Mouse (Mus musculus): ENCODE measurements around the gene Ccdc27.

Gene Ccdc27

DNA sequence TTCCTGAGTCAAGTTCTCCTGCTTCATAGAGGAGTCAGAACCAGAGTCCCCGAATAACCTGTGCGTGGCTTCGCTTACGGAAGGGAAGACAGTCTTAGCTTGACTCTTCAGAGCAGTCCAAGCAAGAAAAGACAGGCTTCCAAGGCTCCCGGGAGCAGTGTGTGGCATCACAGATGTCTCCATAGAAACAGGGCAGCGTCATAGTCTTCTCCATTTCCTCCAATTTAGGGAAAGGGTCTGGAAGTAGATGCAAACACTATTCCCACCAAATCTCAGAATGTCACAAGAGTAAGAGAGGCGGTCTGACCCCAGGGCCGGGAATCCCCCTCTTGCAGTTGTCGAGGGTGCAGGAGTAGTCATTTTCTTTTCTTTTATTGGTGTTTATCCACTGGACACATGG lies at the start of gene Ccdc27:
Ccdc27 (minus strand) TSS at position 101 of the 400 bp plus-strand sequence.
- no peak for DNase-seq (ENCODE audit: low spot score in 2 of 2)

DNA sequence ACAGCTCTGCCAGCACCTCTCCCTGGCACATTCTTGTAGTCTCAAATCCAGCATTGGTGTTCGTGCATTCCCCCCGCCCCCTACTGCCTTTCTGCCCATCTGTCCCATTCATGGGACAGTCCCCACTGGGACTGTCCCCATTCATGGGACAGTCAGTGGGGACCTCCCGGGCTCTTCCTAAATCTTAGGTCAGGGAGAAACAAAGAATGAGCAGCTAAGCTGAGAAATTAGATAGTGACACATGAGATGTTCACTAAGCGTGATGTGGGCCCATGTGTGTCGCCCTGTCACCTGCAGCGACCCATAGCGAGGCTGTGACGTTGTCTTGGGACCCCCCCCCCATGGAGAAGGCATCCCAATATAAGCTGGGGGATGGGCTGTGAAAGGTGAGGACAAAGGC lies 48.9 kb upstream of the Ccdc27 start:
- no peak for DNase-seq (ENCODE audit: low spot score in 2 of 2)

DNA sequence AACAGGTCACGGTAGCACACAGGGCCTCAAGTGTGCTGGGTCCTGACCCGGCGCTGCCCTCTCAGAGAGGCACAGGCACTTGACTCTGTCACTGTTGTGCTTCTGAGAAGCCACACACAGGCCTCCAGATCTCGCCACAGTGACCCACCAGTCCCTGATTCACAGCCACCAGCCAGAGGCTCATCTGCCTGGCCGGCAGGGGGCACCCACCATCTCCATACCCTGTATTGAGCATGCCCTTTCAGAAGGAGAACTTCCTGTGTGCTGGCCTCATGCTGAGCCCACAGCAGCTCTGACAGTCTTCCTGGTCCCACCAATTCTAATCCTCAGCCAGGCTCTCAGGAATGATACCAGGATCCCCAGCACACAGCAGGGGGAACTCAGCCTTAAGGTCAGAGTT lies 46.7 kb upstream of the Ccdc27 start:
- peak in 1 of 2 experiments; percentile 11 for DNase-seq (ENCODE audit: low spot score in 2 of 2)

GRCm38 (mm10) chr4:154086436-154086835 lies 44.0 kb upstream of the Ccdc27 start:
- DNase-seq (ENCODE audit: low spot score in 2 of 2), result no peak

DNA sequence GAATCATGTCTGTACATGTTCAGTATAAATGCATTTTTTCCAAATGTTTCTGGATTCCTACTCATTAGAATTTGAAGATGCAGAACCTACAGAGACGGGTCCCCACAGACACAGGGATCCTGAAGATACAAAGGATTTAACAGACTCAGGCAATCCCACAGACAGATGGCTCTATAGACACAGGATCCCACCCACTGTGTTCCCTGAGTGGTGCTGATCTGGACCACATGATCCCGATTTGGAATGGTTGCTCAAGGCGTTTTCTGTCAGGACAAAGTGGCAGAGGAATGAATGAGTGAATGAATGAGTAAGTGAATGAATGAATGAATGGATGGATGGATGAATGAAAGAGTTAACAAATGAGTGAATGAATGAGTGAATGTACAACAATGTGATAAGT lies 43.4 kb upstream of the Ccdc27 start:
- no peak for DNase-seq (ENCODE audit: low spot score in 2 of 2)

GRCm38 (mm10) chr4:154081974-154082373 lies 39.5 kb upstream of the Ccdc27 start:
- DNase-seq (ENCODE audit: low spot score in 2 of 2), result no peak

GRCm38 (mm10) chr4:154081021-154081420 lies 38.5 kb upstream of the Ccdc27 start:
- no peak for DNase-seq (ENCODE audit: low spot score in 2 of 2)

- no peak for DNase-seq (ENCODE audit: low spot score in 2 of 2)
Measured at GRCm38 (mm10) chr4:154080211-154080610, 37.7 kb upstream of the Ccdc27 start.

DNA sequence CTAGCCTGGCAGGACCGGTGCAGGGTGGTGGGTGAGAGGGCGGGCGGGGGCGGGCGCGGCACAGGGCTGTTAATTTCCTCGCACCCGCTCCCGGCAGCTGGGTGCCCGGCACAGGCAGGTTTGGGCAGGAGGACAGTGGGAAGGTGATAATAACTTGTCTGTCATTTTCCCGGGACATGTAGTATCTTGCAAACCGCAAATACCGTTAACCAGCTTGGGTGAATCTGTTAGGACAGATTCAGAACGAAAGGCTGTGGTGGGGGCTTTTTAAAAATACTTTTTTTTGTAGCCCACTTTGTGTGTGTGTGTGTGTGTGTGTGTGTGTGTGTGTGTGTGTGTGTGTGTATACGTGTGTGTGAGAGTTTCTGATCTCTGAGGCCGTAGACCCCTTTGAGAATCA lies 29.5 kb upstream of the Ccdc27 start:
- no peak for DNase-seq (ENCODE audit: low spot score in 2 of 2)

- DNase-seq (ENCODE audit: low spot score in 2 of 2), result no peak
Measured at GRCm38 (mm10) chr4:154071521-154071920, 29.0 kb upstream of the Ccdc27 start.

DNA sequence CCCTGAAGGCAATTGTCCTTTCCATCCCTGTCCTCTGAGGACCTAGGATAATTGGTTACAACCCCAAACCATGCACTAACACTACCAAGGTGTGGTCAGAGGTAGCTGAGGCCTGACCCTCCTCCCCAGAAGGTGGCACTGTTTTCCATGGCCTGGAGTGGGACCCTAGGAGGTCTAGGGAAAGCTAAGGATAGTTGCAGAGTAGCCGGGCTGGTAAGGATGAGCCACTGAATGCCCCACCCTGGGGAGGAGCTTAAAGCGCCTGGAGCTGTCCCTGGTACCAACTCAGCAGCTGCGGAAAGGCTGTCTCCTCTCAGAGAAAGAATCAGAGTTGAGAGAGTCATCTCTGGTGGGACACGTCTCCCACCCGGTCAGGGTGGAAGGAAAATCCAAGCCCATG lies 28.4 kb upstream of the Ccdc27 start:
- no peak for DNase-seq (ENCODE audit: low spot score in 2 of 2)

DNA sequence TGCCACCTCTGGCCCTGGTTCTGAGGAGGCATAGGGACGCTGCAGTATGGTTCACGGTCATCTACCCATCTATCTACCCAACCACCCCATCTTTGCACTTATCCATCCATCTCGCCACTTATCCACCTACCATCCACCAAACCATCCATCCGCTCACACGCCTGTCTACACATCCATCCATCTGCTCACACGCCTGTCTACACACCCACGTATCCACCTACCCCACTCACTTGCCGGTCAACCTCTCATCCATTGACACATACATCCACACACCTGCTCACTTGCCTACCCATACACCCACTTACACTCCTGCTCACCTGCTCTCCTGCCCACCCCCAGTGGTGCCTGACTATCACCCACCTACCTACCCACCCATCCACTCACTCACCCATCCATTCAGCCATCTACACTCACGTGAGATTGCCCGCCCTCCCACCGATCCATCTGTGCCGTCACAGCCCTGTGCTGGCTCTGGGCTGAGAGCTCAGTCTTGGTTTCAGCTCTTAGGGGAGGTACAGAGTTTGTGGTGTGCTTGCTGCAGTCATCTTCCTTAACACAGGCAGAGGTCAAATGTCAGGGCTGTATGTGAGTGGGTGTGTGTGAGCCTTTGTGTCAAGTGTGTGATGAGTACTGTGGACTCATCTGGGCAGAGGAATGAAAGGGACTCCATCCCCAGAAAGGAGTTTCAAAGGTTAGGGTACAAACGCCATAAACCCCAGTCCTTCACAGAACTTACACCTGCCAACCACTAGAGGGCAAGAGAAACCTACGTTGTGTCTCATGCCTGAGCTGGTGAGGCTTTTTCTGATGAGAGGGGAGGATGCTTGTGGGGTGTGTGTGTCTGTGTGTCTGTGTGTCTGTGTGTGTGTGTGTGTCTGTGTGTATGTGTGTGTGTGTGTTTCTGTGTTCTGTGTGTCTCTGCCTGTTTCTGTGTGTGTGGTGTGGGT lies 22.6 kb upstream of the Ccdc27 start:
- no peak for DNase-seq (ENCODE audit: low spot score in 2 of 2)

DNA sequence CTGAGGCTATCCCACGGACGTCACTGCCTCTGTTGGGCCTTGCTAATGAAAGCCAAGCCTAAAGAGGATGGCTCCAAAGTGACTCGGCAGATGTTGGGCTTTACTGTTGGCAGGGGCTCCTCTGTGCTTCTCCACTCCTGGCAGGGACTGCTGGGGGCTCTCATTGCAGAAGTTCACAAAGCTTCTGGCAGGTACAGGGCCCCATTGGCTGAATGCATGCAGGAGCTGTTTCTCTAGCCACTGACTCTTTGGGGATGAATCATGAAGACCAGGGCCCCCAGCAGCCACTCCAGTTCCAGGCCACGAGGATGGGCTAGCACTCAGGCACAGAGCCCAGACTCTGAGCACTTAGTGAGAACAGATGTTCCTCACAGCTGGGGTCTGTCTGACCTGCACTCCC lies 15.2 kb upstream of the Ccdc27 start:
- no peak for DNase-seq (ENCODE audit: low spot score in 2 of 2)

- DNase-seq (ENCODE audit: low spot score in 2 of 2), result no peak
Measured at GRCm38 (mm10) chr4:154056661-154057060, 14.2 kb upstream of the Ccdc27 start.

- DNase-seq (ENCODE audit: low spot score in 2 of 2), result no peak
Measured at GRCm38 (mm10) chr4:154056046-154056445, 13.6 kb upstream of the Ccdc27 start.

DNA sequence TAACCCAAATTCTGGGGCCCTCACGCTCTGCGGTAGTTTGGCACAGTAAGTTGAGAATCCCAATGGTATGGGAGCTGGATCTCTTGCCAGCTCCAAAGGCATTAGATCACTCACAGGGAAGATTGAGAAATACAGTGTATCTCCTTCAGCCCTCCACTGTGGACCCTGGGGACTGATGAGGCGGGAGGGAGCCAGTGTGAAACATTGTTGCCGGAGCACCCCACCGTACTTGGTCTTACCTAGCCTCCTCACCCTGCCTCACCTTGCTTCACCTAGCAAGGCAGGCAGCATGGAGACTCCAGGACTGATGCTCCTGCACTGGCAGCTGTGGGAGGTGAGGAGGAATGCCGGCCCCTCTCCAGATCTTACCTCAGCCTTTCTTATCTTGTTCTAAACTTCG lies 13.0 kb upstream of the Ccdc27 start:
- no peak for DNase-seq (ENCODE audit: low spot score in 2 of 2)

- DNase-seq (ENCODE audit: low spot score in 2 of 2), result no peak
Measured at GRCm38 (mm10) chr4:154053065-154053464, 10.6 kb upstream of the Ccdc27 start.

DNA sequence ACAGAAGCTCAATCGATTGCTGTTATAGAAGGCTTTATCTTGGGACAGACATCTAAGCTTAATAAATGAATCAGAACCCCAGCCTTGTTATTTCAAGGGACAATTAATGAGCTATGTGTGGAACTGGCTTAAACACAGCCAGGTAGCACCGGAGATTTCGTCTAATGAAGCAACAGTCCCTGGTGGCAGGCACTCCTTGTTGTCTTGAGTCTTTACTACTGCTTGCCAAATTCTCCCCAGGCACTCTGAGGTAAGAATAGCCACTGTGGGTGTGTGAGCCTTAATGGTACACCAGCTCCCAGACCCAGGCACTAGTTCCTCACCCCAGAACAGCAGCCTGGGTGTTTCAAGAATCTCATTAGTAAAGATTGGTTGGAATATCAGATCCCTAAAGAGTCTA lies 8.9 kb upstream of the Ccdc27 start:
- DNase-seq (ENCODE audit: low spot score in 2 of 2), result no peak

DNA sequence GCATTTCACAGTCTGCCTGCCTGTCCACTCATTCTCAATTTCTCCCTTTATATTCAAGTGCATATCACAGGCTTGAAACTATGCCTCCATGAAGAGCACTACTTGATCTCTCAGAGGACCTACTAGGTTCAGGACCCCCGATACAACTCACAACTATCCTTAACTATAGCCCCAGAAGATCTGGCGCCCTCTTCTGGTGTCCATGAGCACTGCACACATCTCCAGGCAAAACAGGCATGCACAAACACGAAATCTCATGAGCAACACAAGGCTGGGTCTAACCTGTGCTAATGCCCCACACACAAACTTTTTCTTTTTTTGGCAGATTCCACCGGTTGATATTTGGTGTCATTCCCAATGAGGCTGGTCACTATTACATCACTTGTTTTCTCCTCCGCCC lies 3.4 kb upstream of the Ccdc27 start:
- DNase-seq (ENCODE audit: low spot score in 2 of 2), result no peak

- no peak for DNase-seq (ENCODE audit: low spot score in 2 of 2)
Measured at GRCm38 (mm10) chr4:154037123-154037522, 5.4 kb downstream of the Ccdc27 start.

DNA sequence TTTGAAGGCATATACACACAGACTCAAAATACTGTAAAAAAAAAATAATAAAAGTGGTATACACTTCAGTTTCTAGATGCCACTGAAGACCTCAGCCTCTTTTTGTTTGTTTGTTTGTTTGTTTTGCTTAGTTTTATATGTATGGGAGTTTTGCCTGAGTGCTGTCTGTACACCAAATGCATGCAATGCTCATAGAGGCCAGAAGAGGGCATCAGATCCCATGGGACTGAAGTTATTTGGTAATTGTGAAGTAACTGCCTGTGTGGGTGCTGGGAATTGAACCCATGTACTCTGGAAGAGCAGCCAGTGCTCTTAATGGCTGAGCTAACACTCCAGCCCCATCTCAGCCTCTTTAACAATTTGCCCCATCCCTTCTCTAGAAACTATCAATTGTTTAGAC lies 13.8 kb downstream of the Ccdc27 start:
- no peak for DNase-seq (ENCODE audit: low spot score in 2 of 2)

GRCm38 (mm10) chr4:154028066-154028465 lies 14.4 kb downstream of the Ccdc27 start:
- no peak for DNase-seq (ENCODE audit: low spot score in 2 of 2)

- DNase-seq (ENCODE audit: low spot score in 2 of 2), result no peak
Measured at GRCm38 (mm10) chr4:154026441-154026761, 16.1 kb downstream of the Ccdc27 start.
